Mouse (Mus musculus) gastrocnemius, adult 2 months (tissue): ENCODE measurements around the gene Kcnmb1. TPM values are rescaled to one million over a fixed set of nuclear protein-coding genes. Genes with fewer than 3 reads are reported as not detected.

Experiments used
- DNase-seq: peaks from one replicate; pipeline ENCODE4 v3.0.0; 2022
- H3K27ac ChIP-seq: fragments of 200-600 bp; 2 replicates; pipeline ENCODE4 v1.8.1; 2022; ENCODE audit warnings: mild to moderate bottlenecking
- H3K4me3 ChIP-seq: fragments of 200-600 bp; 2 replicates; pipeline ENCODE4 v1.8.1; 2022; ENCODE audit warnings: mild to moderate bottlenecking, moderate library complexity
- CTCF ChIP-seq: fragments of 200-600 bp; IDR thresholded peaks from 2 replicates; pipeline ENCODE4 v1.8.1; 2022; ENCODE audit warnings: antibody characterized with exemption, mild to moderate bottlenecking, moderate library complexity
- intact Hi-C: fragments of 180-260 bp; cut with DNase I; formaldehyde crosslinking; loops from one replicate; pipeline ENCODE4 v1.15.1; 2025
- total RNA-seq, 2 experiments: library from RNA; stranded (reverse); gene quantifications; 2 replicates each; pipeline ENCODE4 v1.2.3; 2021

The Kcnmb1 gene
- total RNA-seq, 2 experiments from 2014 or later, result 0.17 to 0.23 TPM

DNA sequence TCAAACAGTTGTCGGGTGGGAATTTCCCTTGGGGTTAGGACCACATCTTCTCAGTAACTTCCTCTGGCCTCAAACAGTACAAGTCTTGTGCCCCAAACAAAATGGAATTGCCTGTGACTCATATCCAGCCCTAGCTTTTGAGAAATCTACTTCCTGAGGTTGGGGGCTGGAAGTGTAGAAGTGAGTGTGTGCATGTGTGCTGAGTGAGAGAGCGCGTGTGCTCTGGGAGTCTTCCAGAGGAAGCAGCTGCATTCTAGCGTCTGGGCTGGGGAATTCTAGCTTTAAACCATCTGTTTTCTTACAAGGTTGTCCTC is 48.0 kb downstream of the Kcnmb1 start:
- DNase-seq, result no peak
- no peak for TF ChIP-seq CTCF
- H3K27ac ChIP-seq, result peak overlapping the region; percentile 24; the same call in 1 of the 2 replicates
- no peak overlapping the region for H3K4me3 ChIP-seq
- intact Hi-C loops, result no loop called here

DNA sequence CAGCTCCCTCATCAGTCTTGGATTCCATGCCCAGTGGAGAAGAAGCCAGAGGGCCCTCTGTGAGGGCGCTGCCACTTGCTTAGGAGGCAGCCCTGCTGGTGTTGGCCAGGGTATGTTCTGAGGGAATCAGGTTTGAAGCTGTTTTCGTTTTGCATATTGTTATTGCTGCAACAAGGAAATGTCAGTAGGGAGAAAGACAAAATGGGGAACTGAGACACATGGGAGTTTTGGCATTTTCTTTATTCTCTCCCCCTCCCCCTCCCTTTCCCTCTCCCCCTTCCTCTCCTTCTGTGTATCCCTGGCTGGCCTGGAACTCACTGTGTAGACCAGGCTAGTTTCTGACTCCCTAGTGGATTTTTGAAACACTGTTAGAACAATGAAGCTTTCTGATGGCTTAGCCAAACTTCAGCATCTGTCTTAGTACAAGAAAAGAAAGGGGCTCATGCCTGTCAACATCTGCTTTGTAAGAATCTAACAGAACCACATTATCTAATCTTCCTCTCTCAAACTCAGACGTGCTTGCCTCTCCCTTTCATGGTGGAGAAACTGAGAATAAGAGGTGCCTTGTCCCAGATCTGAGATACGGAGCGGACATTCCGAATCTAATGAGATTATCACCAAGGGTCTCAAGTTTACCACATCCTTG is 49.3 kb downstream of the Kcnmb1 start:
- DNase-seq, result no peak
- H3K4me3 ChIP-seq, result no peak overlapping the region
- intact Hi-C loops, result no loop called here
- no peak for TF ChIP-seq CTCF
- H3K27ac ChIP-seq, result no peak overlapping the region

Other genes starting within 250 kb of the Kcnmb1 start
- gene Kcnip1, start 30.1 kb downstream of the Kcnmb1 start, total RNA-seq, result not detected
- 1 to 10 TPM in 1 of 2 experiments, under 1 TPM in 1; 0.36 to 1.6 TPM for gene Lcp2, start 83.9 kb downstream of the Kcnmb1 start, total RNA-seq
- not detected for gene 4930469K13Rik, start 135.5 kb downstream of the Kcnmb1 start, total RNA-seq
- gene Foxi1, start 245.1 kb downstream of the Kcnmb1 start, total RNA-seq, result not detected